ENCODE assay signal across 8 mouse cellular contexts in the genomic region with DNA sequence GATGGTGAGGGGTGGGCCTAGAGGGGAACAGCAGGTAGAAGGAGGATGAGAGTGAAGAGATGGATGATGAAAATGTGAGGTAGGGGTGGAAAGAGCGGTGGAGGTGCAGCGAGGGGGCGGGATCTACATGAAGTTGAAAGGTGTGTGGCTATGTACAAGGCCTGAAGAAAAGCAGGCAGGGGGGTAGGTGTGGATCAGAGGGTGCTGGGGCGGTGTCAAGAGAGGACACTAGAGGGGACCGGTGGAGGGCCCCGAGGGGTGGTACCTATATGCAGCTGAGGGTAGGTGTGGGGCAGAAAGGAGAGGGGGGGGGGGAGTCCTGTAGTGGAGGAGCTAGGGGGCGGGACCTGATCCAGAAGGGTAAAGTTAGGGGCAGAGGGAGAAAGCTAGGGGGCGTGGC. TPM values are rescaled to one million over a fixed set of nuclear protein-coding genes. Genes with fewer than 3 reads are reported as not detected.
DNase-seq lines count a peak whose midpoint lies in the region; ATAC-seq and TF ChIP-seq lines count a peak whose summit lies in the region.

No protein-coding gene starts in this region.

- 16% methylated on average over 7 of the region's 8 CpGs for WGBS in lung, embryonic 15.5 days
- 36% methylated on average over 8 of the region's 8 CpGs for whole genome bisulfite sequencing in intestine, postnatal 0 days
- WGBS in olfactory bulb, adult 2 months: 23% methylated on average over 8 of the region's 8 CpGs

- H3K9me3 ChIP-seq in lung, embryonic 15.5 days: no peaks in the 10 kb centered on the region
- no peaks in the 10 kb centered on the region for H3K9me3 ChIP-seq in intestine, postnatal 0 days (ENCODE audit: control insufficient read depth)

- H3K36me3 ChIP-seq in lung, embryonic 15.5 days: no peaks in the 10 kb centered on the region
- no peaks in the 10 kb centered on the region for H3K36me3 ChIP-seq in intestine, postnatal 0 days (ENCODE audit: control insufficient read depth, insufficient read depth)

- peak overlapping the region; percentile 79 for H3K4me3 ChIP-seq in lung, embryonic 15.5 days
- H3K4me3 ChIP-seq in intestine, postnatal 0 days (ENCODE audit: low read depth, low read length): peak overlapping the region; percentile 89; the same call in 1 of the 2 replicates
- peak overlapping the region; percentile 39 for H3K4me3 ChIP-seq in olfactory bulb, adult 2 months (ENCODE audit: insufficient read depth, low read depth, low read length)

- peaks cover 58% of the 10 kb centered on the region for H3K4me1 ChIP-seq in lung, embryonic 15.5 days
- H3K4me1 ChIP-seq in intestine, postnatal 0 days (replicated peaks; ENCODE audit: control insufficient read depth, insufficient read depth, low read length): no peaks in the 10 kb centered on the region
- peaks cover 20% of the 10 kb centered on the region for H3K4me1 ChIP-seq in olfactory bulb, adult 2 months (ENCODE audit: control insufficient read depth, insufficient read depth, low read length)

- H3K27me3 ChIP-seq in lung, embryonic 15.5 days: no peaks in the 10 kb centered on the region
- no peaks in the 10 kb centered on the region for H3K27me3 ChIP-seq in intestine, postnatal 0 days (replicated peaks; ENCODE audit: control insufficient read depth, insufficient read depth, low read length)

- ATAC-seq in lung, embryonic 15.5 days (ENCODE audit: borderline replicate concordance, extremely low read depth, low FRiP score, low TSS enrichment): peak; percentile 29
- ATAC-seq in intestine, postnatal 0 days: no peak
- no peak for ATAC-seq in megakaryocyte-erythroid progenitor cell, adult 5-6 weeks (replicated peaks; ENCODE audit: low FRiP score, low TSS enrichment, poor library complexity, severe bottlenecking)
- no peak for ATAC-seq in megakaryocyte progenitor cell, adult 5-6 weeks (replicated peaks; ENCODE audit: poor library complexity)

- H3K9ac ChIP-seq in lung, embryonic 15.5 days: no peak overlapping the region
- H3K9ac ChIP-seq in intestine, postnatal 0 days (ENCODE audit: low read depth, low read length): no peak overlapping the region

- peak; percentile 18 for DNase-seq in adrenal gland, postnatal 14 days
- DNase-seq in adrenal gland, postnatal 10 days: no peak
- DNase-seq in lung, postnatal 4 days: no peak

- H3K27ac ChIP-seq in lung, embryonic 15.5 days: peak overlapping the region; percentile 95
- no peak overlapping the region for H3K27ac ChIP-seq in intestine, postnatal 0 days (ENCODE audit: low read depth, low read length)
- H3K27ac ChIP-seq in olfactory bulb, adult 2 months (ENCODE audit: insufficient read depth, low read depth, low read length): no peak overlapping the region

- TF ChIP-seq POLR2A in olfactory bulb, adult 2 months (IDR thresholded peaks at IDR 0.05; ENCODE audit: insufficient read depth, low read depth, low read length): no peak

- peak overlapping the region; percentile 74 for H3K4me2 ChIP-seq in lung, embryonic 15.5 days
- peak overlapping the region; percentile 80 for H3K4me2 ChIP-seq in intestine, postnatal 0 days (replicated peaks; ENCODE audit: low read depth)

- TF ChIP-seq CTCF in intestine, postnatal 0 days (IDR thresholded peaks at IDR 0.05; ENCODE audit: low read depth): no peak
- no peak for TF ChIP-seq CTCF in olfactory bulb, adult 2 months (IDR thresholded peaks at IDR 0.05; ENCODE audit: insufficient read depth, low read depth, low read length)

RNA-seq across cellular contexts. Expression of a gene that starts 1.2 kb away (rescaled TPM):
- total RNA-seq in adrenal gland, postnatal 14 days (2021): 17.2 and 19.4 TPM in 2 replicates
- total RNA-seq in adrenal gland, postnatal 10 days (2021): 10 to 100 TPM; 20.6 to 23.4 TPM
- polyA plus RNA-seq in lung, embryonic 15.5 days (2015; fragmentation: Nextera tagmentation; extraction: Ambion mirVana): 18.5 and 20.2 TPM in 2 replicates
- polyA plus RNA-seq in intestine, postnatal 0 days (2015; fragmentation: Nextera tagmentation; extraction: Ambion mirVana): 7.4 and 8.2 TPM in 2 replicates
- not detected in 2 replicates for polyA plus RNA-seq in olfactory bulb, adult 2 months (2012; ENCODE audit: insufficient read depth, insufficient read length, low replicate concordance, missing spikeins)
- 1.9 and 4.1 TPM in 2 replicates for total RNA-seq in megakaryocyte-erythroid progenitor cell, adult 5-6 weeks (2014; fragmentation: Nextera tagmentation)
- 1.0 and 5.1 TPM in 2 replicates for total RNA-seq in megakaryocyte-erythroid progenitor cell, adult 5-6 weeks (2017)
- 2.7 and 3.5 TPM in 2 replicates for total RNA-seq in megakaryocyte progenitor cell, adult 5-6 weeks (2015)
- total RNA-seq in megakaryocyte progenitor cell, adult 5-6 weeks (2017): 2.8 and 4.1 TPM in 2 replicates

Comparison
In these comparisons a context has a peak if more than half of its experiments do, and no peak if none do; other contexts are left out.
1. H3K4me3 ChIP-seq: peak in every context shown above with its lines; median percentile 89 in intestine, postnatal 0 days; 79 in lung, embryonic 15.5 days; 39 in olfactory bulb, adult 2 months.